Comparison of ENCODE assay signal across 15 mouse cellular contexts in genomic region chr16:13428077-13428476, GRCm38 (mm10).
"Had no signal": no experiment of that assay in that cellular context is flagged by ENCODE, and none has a peak within 500 bp of the region (broad histone marks: within the 10 kb centered on the region; RNA-seq: fewer than 3 reads in every experiment).

No protein-coding gene starts in this region.

- H3K4me2 ChIP-seq: limb, embryonic 13.5 days; midbrain, embryonic 11.5 days; midbrain, embryonic 15.5 days; neural tube, embryonic 12.5 days had no signal

- H3K4me1 ChIP-seq: limb, embryonic 13.5 days; midbrain, embryonic 15.5 days; neural tube, embryonic 12.5 days had no signal

- ATAC-seq: lung, postnatal 0 days; midbrain, embryonic 15.5 days had no signal

- H3K36me3 ChIP-seq: limb, embryonic 13.5 days; midbrain, embryonic 15.5 days; neural tube, embryonic 12.5 days had no signal

- H3K9me3 ChIP-seq: limb, embryonic 13.5 days; midbrain, embryonic 15.5 days; neural tube, embryonic 12.5 days had no signal

- H3K9ac ChIP-seq: limb, embryonic 13.5 days; liver, embryonic 14.5 days; midbrain, embryonic 15.5 days; neural tube, embryonic 12.5 days had no signal

- H3K4me3 ChIP-seq: limb, embryonic 13.5 days; midbrain, embryonic 15.5 days; neural tube, embryonic 12.5 days had no signal

- H3K27ac ChIP-seq: kidney, postnatal 0 days; limb, embryonic 13.5 days; liver, embryonic 14.5 days; midbrain, embryonic 15.5 days; neural tube, embryonic 12.5 days; stomach, postnatal 0 days had no signal

- DNase-seq: kidney, postnatal 36 days; layer of hippocampus, adult 9-11 months; left cerebral cortex, postnatal 4 days; lung, adult 2 months; lung, postnatal 36 days; right cerebral cortex, postnatal 25 days; thymus, postnatal 4 days had no signal

- H3K27me3 ChIP-seq: limb, embryonic 13.5 days; midbrain, embryonic 15.5 days; neural tube, embryonic 12.5 days had no signal
